Mouse (Mus musculus) liver, postnatal 0 days (tissue): ENCODE results near the gene Tbc1d21.

ENCODE experiments used
- CTCF ChIP-seq: sonication (generic); IDR thresholded peaks from 2 replicates; pipeline ENCODE4 v1.5.1; 2016; ENCODE audit warnings: antibody characterized with exemption, low read depth
- EP300 ChIP-seq: IDR thresholded peaks from 2 replicates; pipeline ENCODE4 v1.6.1; 2016; ENCODE audit warnings: antibody characterized with exemption, low read depth, mild to moderate bottlenecking

GRCm38 (mm10) chr9:58330293-58330692 is 40.0 kb downstream of the Tbc1d21 start:
- TF ChIP-seq CTCF (peak; percentile 78), EP300 (no peak)
